Mouse (Mus musculus) stomach, postnatal 0 days (tissue): ENCODE data around the gene Ddx6.

ENCODE experiments used
- CTCF ChIP-seq: IDR thresholded peaks from 2 replicates; pipeline ENCODE4 v1.5.1; 2016; ENCODE audit warnings: antibody characterized with exemption, low read depth, mild to moderate bottlenecking, moderate library complexity
- EP300 ChIP-seq: optimal IDR thresholded peaks from 2 replicates; pipeline ENCODE3; 2016; ENCODE audit warnings: antibody characterized with exemption

GRCm38 (mm10) chr9:44589095-44589494 is 15.6 kb upstream of the Ddx6 start:
- TF ChIP-seq CTCF: no peak
- no peak for TF ChIP-seq EP300
